Mouse (Mus musculus) urinary bladder, postnatal 10 days (tissue): ENCODE measurements around the gene Aspscr1.
"Not testable (repeated sequence)": the region's sequence is repeated elsewhere in the genome, so short reads cannot be mapped to it uniquely, and the experiment has no call there.

ENCODE experiments used
- DNase-seq: peaks from one replicate; pipeline ENCODE4 v3.0.0; 2022; ENCODE audit warnings: low spot score

The Aspscr1 gene

GRCm38 (mm10) chr11:120713580-120714518 lies 41.1 kb downstream of the Aspscr1 start, which contains the start of the genes Cenpx and Lrrc45:
Gene Cenpx (minus strand): TSS chr11:120713738.
Gene Lrrc45 (plus strand): TSS chr11:120713925.
- peak; percentile 89 for DNase-seq

DNA sequence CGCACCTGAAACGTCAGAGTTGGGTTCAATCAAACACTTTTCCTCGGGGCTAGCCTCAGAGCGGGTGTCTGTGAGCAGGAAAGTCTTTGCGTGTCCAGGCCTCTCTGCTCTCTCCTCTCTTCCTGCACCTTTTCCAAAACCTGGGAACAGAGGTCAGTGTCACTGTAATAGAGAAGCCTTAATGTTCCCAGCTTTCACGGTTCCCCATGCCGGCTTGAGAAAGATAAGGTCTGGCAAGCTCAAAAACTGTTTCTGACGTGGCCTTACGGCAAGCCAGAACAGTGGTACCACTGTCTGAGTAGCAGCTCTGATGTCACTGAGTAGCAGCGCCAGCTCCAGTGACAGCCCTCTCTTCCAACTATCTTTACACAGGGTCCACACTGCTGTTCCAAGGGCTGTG lies 41.8 kb downstream of the Aspscr1 start:
- no peak for DNase-seq

GRCm38 (mm10) chr11:120715131-120715530 lies 42.4 kb downstream of the Aspscr1 start:
- no peak for DNase-seq

DNA sequence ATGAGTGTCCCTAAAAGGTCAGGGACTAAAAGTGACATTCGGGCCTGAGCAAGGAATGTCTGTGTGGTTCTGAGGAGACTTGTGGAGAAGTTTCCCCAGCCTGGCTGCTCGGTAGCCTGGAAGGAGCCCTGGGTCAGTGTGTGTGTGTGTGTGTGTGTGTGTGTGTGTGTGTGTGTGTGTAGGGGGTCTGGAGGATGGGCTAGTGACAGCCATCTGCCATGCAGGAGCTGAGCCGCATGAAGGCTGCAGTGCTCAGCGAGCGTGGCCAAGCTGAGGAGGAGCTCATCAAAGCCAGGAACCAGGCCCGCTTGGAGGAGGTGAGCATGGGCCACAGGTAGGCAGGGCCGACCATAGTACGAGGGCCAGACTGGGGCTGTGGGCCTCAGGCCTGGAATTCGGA lies 46.5 kb downstream of the Aspscr1 start:
- DNase-seq: no peak

DNA sequence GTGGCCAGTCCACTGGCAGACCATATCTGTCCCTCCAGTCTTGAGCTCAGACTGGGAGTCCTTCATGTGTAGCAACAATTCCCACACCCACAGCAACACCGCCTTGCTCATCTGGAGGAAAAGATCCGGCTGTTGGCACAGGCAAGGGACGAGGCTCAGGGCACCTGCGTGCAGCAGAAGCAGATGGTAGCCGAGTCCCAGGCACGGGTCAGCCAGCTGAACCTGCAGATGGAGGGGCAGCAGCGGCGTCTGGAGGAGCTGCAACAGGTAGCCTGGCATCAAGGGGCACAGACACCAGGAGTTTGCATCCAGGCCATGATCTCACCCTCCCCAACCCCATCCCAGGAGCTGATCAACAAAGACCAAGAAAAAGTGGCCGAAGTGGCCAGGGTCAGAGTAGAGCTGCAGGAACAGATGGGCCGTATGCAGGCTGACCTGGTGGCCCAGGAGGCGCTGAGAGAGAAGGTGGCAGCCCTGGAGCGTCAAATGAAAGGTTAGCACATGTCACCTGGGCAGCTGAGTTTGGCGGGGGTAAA lies 47.1 kb downstream of the Aspscr1 start:
- DNase-seq: no peak

- peak; percentile 77 for DNase-seq
Observed at GRCm38 (mm10) chr11:120720450-120720849, 47.7 kb downstream of the Aspscr1 start.

DNA sequence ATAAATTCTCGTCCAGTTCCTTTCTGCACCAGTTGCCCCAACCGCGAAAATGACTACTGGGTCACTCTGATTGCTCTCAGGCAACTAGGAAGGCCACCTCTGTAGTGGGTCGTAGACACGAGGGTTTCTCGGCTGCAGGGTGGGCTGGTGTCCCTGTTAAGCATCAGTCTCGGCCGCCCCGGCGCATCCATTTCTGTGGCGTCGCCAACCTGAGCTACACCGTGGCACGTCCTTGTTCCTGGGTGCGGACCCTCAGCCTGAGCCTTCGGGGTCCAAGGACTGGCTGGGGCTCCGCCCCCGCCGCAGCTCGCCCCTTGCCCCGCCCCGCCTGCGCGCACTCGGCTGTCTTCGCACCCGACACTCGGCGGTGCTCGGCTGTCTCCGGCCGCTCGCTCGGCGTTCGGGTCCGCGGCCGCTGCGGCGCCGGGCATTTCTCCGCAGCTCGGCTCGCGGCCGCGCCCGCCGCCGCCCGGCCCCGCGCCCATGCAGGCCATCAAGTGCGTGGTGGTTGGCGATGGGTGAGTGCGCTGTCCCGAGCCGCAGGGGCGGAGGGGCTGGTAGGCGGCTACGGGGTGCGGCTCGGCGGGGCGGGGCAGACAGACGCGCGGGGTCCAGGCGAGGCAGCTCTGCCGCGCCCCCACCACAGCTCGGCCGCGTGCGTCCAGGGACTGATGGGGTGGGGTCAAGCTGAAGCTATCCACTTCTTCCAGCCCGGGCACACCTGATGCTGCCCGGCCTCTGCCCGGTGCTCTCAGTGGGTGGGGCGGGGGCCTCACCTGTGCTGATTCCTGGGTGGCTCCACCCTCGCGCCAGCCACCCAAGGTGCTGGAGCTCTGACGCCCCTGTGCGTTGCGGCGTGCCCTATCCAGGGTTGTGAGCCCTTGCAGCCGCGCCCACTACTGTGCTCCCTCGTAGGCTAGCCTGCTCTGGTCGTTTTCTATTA lies 48.6 kb downstream of the Aspscr1 start, which contains the start of gene Rac3:
Gene Rac3, plus strand, starts transcription at position 347 of the 943 bp plus-strand sequence.
- no peak for DNase-seq

DNA sequence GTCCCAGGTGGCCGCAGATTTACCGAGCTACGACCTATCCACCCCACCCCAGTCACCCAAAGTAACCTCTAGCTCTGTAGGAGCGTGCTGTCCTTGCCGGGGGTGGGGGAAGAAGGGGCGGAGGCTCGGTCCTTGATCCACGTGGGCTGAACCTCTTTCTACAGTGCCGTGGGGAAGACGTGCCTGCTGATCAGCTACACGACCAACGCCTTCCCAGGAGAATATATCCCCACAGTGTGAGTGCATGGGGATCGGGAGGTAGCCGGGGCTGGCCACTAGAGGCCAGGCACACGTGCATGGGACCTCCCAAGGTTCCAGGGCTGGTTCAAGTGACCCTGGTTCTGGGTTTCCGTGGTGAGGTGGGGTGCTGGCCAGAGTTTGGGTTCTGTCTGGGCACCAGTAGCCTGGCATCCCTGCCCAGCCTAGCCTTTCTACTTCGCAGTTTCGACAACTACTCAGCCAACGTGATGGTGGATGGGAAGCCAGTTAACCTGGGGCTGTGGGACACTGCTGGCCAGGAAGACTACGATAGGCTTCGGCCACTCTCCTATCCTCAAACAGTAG lies 49.4 kb downstream of the Aspscr1 start:
- DNase-seq: no peak

- no peak for DNase-seq
Observed at GRCm38 (mm10) chr11:120722761-120723382, 50.1 kb downstream of the Aspscr1 start.

GRCm38 (mm10) chr11:120723509-120723908 lies 50.7 kb downstream of the Aspscr1 start:
- DNase-seq: no peak

DNA sequence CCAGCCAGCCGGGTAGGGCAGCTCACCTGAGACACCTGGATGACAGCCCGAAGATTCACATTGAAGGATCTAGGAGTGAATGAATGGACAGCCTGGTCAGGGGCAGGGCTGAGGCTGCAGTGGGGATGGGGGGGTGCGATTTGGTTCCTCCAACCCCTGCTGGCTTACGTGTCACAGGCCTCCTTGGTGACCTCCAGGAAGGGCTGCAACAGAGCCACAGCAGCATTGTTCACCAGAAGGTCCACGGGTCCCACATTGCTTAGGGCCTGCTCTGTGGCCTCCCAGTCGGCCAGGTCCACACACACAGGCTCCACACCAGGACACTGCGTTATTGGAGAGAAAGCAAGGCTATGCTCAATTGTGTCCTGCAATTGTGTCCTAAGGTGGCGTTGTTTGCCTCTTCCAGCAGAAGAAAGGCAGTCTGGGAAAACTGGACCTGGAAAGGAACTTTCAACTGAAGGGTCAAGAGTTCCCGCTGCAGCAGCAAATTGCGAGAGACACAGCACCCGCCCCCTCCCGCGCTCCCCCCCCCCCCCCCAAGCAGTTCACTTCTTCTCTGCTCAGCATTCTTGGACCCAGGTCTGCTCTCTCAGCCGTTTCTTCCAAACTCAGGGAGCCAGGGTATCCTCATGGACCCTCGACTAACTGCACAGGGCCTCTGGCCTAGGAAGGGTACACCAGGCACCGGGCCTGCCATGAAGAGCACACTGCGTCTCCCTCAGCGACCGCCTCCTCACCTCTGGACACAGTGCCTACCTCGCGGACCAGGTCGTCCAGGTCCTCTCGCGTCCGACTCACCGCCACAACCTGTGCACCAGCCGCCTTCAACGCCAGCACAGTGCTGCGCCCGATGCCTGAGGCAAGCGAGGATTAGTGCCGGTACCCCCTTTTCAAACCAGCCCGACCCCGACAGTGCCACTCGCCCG lies 53.7 kb downstream of the Aspscr1 start:
- DNase-seq: no peak

- DNase-seq: no peak
Observed at GRCm38 (mm10) chr11:120727169-120727527, 54.4 kb downstream of the Aspscr1 start, which contains the start of gene Dcxr. Gene Dcxr (minus strand): TSS chr11:120727281.

GRCm38 (mm10) chr11:120727564-120727963 lies 54.8 kb downstream of the Aspscr1 start:
- DNase-seq: no peak

DNA sequence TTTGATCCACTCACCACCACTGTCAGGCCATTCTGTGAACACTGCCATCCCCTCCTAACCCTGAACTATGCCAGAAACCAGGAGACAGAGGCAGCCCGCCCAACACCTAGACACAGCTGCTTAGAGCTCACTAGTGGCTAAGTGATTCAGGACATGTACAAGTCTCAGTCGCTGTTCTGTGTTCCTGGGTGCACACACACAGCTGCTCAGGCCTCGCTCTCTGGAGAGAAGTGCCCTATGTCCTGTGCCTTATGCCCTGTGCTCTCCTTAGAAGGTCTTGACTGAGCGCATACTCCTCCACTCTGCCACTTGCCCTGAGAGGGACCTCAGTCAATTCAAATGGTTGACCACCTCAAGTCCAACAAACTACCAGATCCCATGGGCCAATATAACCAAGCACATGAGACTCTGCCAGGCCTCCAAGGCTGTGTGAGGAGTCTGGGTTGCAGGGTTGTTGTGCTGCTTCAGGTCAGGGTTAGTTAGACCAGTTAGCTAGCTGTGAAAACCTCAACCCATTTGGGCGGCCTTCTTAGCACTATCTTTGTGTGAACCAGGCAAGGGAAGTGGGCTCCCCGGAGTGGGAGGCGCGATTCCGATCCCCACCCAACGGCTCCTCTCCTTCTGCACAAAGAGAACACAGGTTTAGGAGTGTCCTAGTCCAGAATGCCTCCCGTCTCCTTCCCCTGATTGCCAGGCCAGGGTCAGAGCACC lies 55.9 kb downstream of the Aspscr1 start:
- no peak for DNase-seq

GRCm38 (mm10) chr11:120729432-120730050 lies 56.8 kb downstream of the Aspscr1 start:
- DNase-seq: not testable (repeated sequence)

- DNase-seq: no peak
Observed at GRCm38 (mm10) chr11:120730331-120730870, 57.6 kb downstream of the Aspscr1 start.

GRCm38 (mm10) chr11:120731395-120731794 lies 58.6 kb downstream of the Aspscr1 start:
- no peak for DNase-seq

DNA sequence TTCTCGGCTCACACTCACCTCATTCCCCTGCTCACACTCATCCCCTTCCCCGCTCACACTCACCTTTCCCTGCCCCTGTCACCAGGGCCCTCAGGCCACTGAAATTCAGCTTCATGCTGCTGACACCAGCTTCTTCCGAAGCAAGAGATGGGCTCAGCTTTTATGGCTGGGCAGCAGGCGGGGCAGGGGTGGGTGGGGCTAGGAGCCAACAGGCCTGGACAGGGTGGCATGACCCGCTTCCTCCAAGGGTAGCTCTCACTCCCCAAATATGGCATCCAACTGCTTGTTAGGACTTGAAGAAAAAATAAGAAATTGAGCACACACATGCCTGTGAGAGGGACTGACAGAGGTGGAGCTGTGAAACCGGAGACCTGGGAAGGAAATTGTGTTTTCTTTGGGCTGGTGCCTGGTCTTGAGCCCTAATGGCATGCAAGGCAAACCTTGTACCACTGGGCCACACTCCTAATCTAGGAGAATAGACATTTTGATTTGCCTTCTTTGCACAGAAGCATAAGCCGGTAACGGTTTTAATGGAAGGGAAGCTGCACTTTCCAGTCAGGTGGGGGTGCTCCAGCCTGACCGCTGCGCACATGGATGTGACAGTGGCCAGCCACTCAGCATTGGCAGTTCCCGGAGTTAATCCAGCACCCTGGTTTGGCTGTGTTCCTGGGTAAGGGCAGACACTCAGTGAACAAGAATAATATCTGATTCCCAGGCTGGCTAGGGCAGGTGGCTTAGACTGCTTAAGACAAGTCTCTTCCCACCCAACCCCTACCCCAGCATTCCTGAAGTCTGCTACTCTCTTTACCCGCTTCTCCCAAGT lies 59.3 kb downstream of the Aspscr1 start, which contains the start of gene Cbr2:
Gene Cbr2, minus strand, starts transcription at position 257 of the 823 bp plus-strand sequence.
- DNase-seq: no peak
